Mouse (Mus musculus): ENCODE data around the gene Kank3. TPM values are rescaled to one million over a fixed set of nuclear protein-coding genes. Genes with fewer than 3 reads are reported as not detected.

Gene Kank3
- polyA plus RNA-seq, 1 experiment from 2014 or later = 42.1 TPM

DNA sequence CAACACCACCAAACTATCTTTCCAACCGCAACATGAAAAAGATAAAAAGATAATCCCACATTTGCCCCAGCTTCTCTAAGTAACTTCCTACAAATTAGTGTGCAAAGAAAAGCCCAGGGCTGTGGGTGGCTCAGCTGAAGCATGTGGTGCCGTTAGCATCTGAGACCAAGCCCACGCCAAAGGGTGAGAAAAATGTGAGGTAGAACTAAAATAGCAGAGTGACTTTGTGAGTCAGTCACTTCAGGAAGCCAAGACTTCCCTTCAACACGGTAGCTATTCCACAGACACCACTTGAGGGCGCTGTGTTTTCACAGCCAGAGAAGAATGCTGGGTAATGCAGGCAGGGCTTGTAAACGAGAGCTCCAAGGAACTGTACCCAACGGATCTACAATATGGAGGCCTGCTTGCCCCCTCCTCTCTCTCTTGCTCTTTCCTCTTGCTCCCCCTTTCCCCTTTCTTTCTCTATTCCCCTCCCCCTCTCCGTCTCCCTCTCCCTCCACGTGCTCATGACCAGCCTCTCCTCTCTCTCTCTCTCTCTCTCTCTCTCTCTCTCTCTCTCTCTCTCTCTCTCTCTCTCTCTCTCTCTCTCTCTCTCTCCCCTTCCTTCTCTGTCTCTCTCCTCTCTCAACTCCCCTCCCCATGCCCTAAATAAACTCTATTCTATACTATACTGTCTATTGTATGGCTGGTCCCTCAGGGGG is 55.2 kb downstream of the Kank3 start:
- Histone ChIP-seq H3K27ac (ENCODE audit: low read depth, low read length) (no peak overlapping the region), H3K4me3 (ENCODE audit: low read depth, low read length) (no peak overlapping the region), H3K27me3 (ENCODE audit: control insufficient read depth, insufficient read depth, low read length) (no peaks in the 10 kb centered on the region), H3K9me3 (ENCODE audit: control insufficient read depth, low read length) (no peaks in the 10 kb centered on the region), H3K9ac (replicated peaks; ENCODE audit: low read depth, low read length) (no peak overlapping the region), H3K4me2 (ENCODE audit: low read depth, low read length) (no peak overlapping the region), H3K36me3 (ENCODE audit: control insufficient read depth, insufficient read depth, low read length) (no peaks in the 10 kb centered on the region), H3K4me1 (ENCODE audit: control insufficient read depth, insufficient read depth, low read length) (no peaks in the 10 kb centered on the region)
- no peak for ATAC-seq (ENCODE audit: low read depth)
- WGBS = 47% methylated on average over 9 of the region's 9 CpGs

Other genes starting within 250 kb of the Kank3 start
- gene Zfp414, start 181.4 kb upstream of the Kank3 start, polyA plus RNA-seq (2014; fragmentation: Nextera tagmentation; extraction: Ambion mirVana) = 91.1 and 111 TPM in 2 replicates
- 0.68 and 0.71 TPM in 2 replicates for gene Pram1, start 172.5 kb upstream of the Kank3 start, polyA plus RNA-seq (2014; fragmentation: Nextera tagmentation; extraction: Ambion mirVana)
- 172 and 220 TPM in 2 replicates for gene Hnrnpm, start 123.7 kb upstream of the Kank3 start, polyA plus RNA-seq (2014; fragmentation: Nextera tagmentation; extraction: Ambion mirVana)
- 69.1 and 73.5 TPM in 2 replicates for gene March2, start 91.8 kb upstream of the Kank3 start, polyA plus RNA-seq (2014; fragmentation: Nextera tagmentation; extraction: Ambion mirVana)
- 449 and 532 TPM in 2 replicates for gene Rab11b, start 50.0 kb upstream of the Kank3 start, polyA plus RNA-seq (2014; fragmentation: Nextera tagmentation; extraction: Ambion mirVana)
- 9.7 and 20.6 TPM in 2 replicates for gene Angptl4, start 28.7 kb upstream of the Kank3 start, polyA plus RNA-seq (2014; fragmentation: Nextera tagmentation; extraction: Ambion mirVana)
- 550 and 584 TPM in 2 replicates for gene Rps28, start 14.0 kb downstream of the Kank3 start, polyA plus RNA-seq (2014; fragmentation: Nextera tagmentation; extraction: Ambion mirVana)
- 529 and 591 TPM in 2 replicates for gene Ndufa7, start 14.1 kb downstream of the Kank3 start, polyA plus RNA-seq (2014; fragmentation: Nextera tagmentation; extraction: Ambion mirVana)
- 52.1 and 54.1 TPM in 2 replicates for gene Cd320, start 32.6 kb downstream of the Kank3 start, polyA plus RNA-seq (2014; fragmentation: Nextera tagmentation; extraction: Ambion mirVana)
- not detected in 2 replicates for gene Gm7029, start 63.3 kb downstream of the Kank3 start, polyA plus RNA-seq (2014; fragmentation: Nextera tagmentation; extraction: Ambion mirVana)
- gene Kifc1, start 80.1 kb downstream of the Kank3 start, polyA plus RNA-seq (2014; fragmentation: Nextera tagmentation; extraction: Ambion mirVana) = 1.1 and 1.6 TPM in 2 replicates
- gene Platr17, start 94.6 kb downstream of the Kank3 start, polyA plus RNA-seq (2014; fragmentation: Nextera tagmentation; extraction: Ambion mirVana) = 0.70 and 0.79 TPM in 2 replicates
- gene Daxx, start 98.9 kb downstream of the Kank3 start, polyA plus RNA-seq (2014; fragmentation: Nextera tagmentation; extraction: Ambion mirVana) = 46.0 and 54.1 TPM in 2 replicates
- gene Tapbp, start 105.4 kb downstream of the Kank3 start, polyA plus RNA-seq (2014; fragmentation: Nextera tagmentation; extraction: Ambion mirVana) = 35.7 and 36.2 TPM in 2 replicates
- 6.5 and 8.9 TPM in 2 replicates for gene Zbtb22, start 105.4 kb downstream of the Kank3 start, polyA plus RNA-seq (2014; fragmentation: Nextera tagmentation; extraction: Ambion mirVana)
- gene Rgl2, start 119.0 kb downstream of the Kank3 start, polyA plus RNA-seq (2014; fragmentation: Nextera tagmentation; extraction: Ambion mirVana) = 48.8 and 51.3 TPM in 2 replicates
- 168 TPM in 2 replicates for gene Pfdn6, start 129.8 kb downstream of the Kank3 start, polyA plus RNA-seq (2014; fragmentation: Nextera tagmentation; extraction: Ambion mirVana)
- 18.9 TPM in 2 replicates for gene Wdr46, start 130.1 kb downstream of the Kank3 start, polyA plus RNA-seq (2014; fragmentation: Nextera tagmentation; extraction: Ambion mirVana)
- gene B3galt4, start 141.0 kb downstream of the Kank3 start, polyA plus RNA-seq (2014; fragmentation: Nextera tagmentation; extraction: Ambion mirVana) = 6.2 and 8.9 TPM in 2 replicates
- 57.9 and 59.9 TPM in 2 replicates for gene Vps52, start 145.3 kb downstream of the Kank3 start, polyA plus RNA-seq (2014; fragmentation: Nextera tagmentation; extraction: Ambion mirVana)
- gene Rps18, start 145.5 kb downstream of the Kank3 start, polyA plus RNA-seq (2014; fragmentation: Nextera tagmentation; extraction: Ambion mirVana) = 825 and 874 TPM in 2 replicates
- gene H2-K1, start 189.8 kb downstream of the Kank3 start, polyA plus RNA-seq (2014; fragmentation: Nextera tagmentation; extraction: Ambion mirVana) = 8.6 and 10.9 TPM in 2 replicates
- 5.6 and 7.3 TPM in 2 replicates for gene Ring1, start 214.2 kb downstream of the Kank3 start, polyA plus RNA-seq (2014; fragmentation: Nextera tagmentation; extraction: Ambion mirVana)
- gene H2-Ke6, start 217.5 kb downstream of the Kank3 start, polyA plus RNA-seq (2014; fragmentation: Nextera tagmentation; extraction: Ambion mirVana) = 70.1 and 72.1 TPM in 2 replicates
- gene Slc39a7, start 221.2 kb downstream of the Kank3 start, polyA plus RNA-seq (2014; fragmentation: Nextera tagmentation; extraction: Ambion mirVana) = 77.9 and 90.8 TPM in 2 replicates
- gene Rxrb, start 221.3 kb downstream of the Kank3 start, polyA plus RNA-seq (2014; fragmentation: Nextera tagmentation; extraction: Ambion mirVana) = 29.1 and 30.8 TPM in 2 replicates
- gene Col11a2, start 228.9 kb downstream of the Kank3 start, polyA plus RNA-seq (2014; fragmentation: Nextera tagmentation; extraction: Ambion mirVana) = 3.6 and 4.5 TPM in 2 replicates